In the genomic region with DNA sequence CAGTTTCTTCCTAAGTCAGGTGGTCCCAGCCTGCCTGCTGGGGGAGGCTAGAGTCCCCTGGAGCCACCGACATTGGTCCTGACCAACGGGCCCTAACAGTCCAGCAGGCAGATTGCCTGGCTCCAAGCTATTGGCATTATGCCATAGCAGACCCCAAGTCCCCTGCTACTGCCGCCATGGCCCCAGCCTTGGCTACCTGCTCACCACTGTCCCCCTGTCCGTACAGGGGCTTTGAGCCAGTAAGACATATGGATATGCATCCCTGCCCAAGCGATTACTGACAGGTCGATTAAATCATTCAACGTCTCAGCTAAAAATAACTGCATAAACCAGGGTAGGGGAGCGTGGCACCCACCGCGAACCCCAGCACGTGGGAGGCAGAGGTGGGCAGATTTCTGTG, we compare ENCODE assay signal across 25 mouse cellular contexts.
"Had no signal": no experiment of that assay in that cellular context is flagged by ENCODE, and none has a peak within 500 bp of the region (broad histone marks: within the 10 kb centered on the region; RNA-seq: fewer than 3 reads in every experiment).

No protein-coding gene starts in this region.

- H3K27me3 ChIP-seq: heart, embryonic 13.5 days; heart, embryonic 15.5 days; hindbrain, embryonic 13.5 days; hindbrain, embryonic 15.5 days; kidney, embryonic 15.5 days; limb, embryonic 13.5 days; limb, embryonic 15.5 days; liver, embryonic 12.5 days had no signal

- H3K4me1 ChIP-seq: hindbrain, embryonic 13.5 days; hindbrain, embryonic 15.5 days; limb, embryonic 13.5 days had no signal

- H3K9me3 ChIP-seq: heart, embryonic 13.5 days; heart, embryonic 15.5 days; hindbrain, embryonic 13.5 days; hindbrain, embryonic 15.5 days; kidney, embryonic 15.5 days; limb, embryonic 13.5 days; limb, embryonic 15.5 days; liver, embryonic 12.5 days had no signal

- ATAC-seq: hindbrain, postnatal 0 days; liver, embryonic 12.5 days had no signal

- H3K4me3 ChIP-seq: heart, adult 2 months; heart, embryonic 13.5 days; heart, embryonic 15.5 days; hindbrain, embryonic 13.5 days; hindbrain, embryonic 15.5 days; kidney, embryonic 15.5 days; limb, embryonic 13.5 days; limb, embryonic 15.5 days; liver, embryonic 12.5 days had no signal

- H3K9ac ChIP-seq: heart, embryonic 13.5 days; heart, embryonic 15.5 days; hindbrain, embryonic 13.5 days; hindbrain, embryonic 15.5 days; kidney, embryonic 15.5 days; limb, embryonic 13.5 days; limb, embryonic 15.5 days; liver, embryonic 12.5 days; liver, embryonic 14.5 days had no signal

- H3K27ac ChIP-seq: heart, adult 2 months; heart, embryonic 13.5 days; heart, embryonic 15.5 days; hindbrain, embryonic 13.5 days; hindbrain, embryonic 15.5 days; hindbrain, postnatal 0 days; kidney, embryonic 15.5 days; kidney, postnatal 0 days; limb, embryonic 13.5 days; limb, embryonic 15.5 days; liver, embryonic 12.5 days; liver, embryonic 14.5 days had no signal

- H3K4me2 ChIP-seq: heart, embryonic 11.5 days; heart, embryonic 13.5 days; heart, embryonic 15.5 days; hindbrain, embryonic 13.5 days; hindbrain, embryonic 15.5 days; kidney, embryonic 15.5 days; limb, embryonic 13.5 days; limb, embryonic 15.5 days; liver, embryonic 12.5 days had no signal

- DNase-seq: gastrocnemius, postnatal 14 days; gastrocnemius, postnatal 36 days; heart, adult 11 months; heart, adult 2 months; heart, postnatal 14 days; heart, postnatal 36 days; kidney, adult 11 months; kidney, adult 2 months; kidney, adult 9 months; kidney, postnatal 14 days; kidney, postnatal 36 days; layer of hippocampus, adult 9-11 months; layer of hippocampus, postnatal 36 days had no signal
